Mouse (Mus musculus): ENCODE data around the gene Atrnl1. TPM values are rescaled to one million over a fixed set of nuclear protein-coding genes. Genes with fewer than 3 reads are reported as not detected.

Gene Atrnl1
- polyA plus RNA-seq, 1 experiment = 12.3 TPM

GRCm38 (mm10) chr19:57926164-57926860, 315.5 kb downstream of the Atrnl1 start:
- Histone ChIP-seq H3K9ac (ENCODE audit: low read depth, poor library complexity, severe bottlenecking) (no peak overlapping the region), H3K4me1 (ENCODE audit: control insufficient read depth, insufficient read depth, low read length) (no peaks in the 10 kb centered on the region), H3K4me3 (ENCODE audit: low read depth, low read length) (no peak overlapping the region), H3K36me3 (ENCODE audit: control insufficient read depth, insufficient read depth, low read length, poor library complexity, severe bottlenecking) (no peaks in the 10 kb centered on the region), H3K27ac (ENCODE audit: insufficient read depth, low read length) (no peak overlapping the region), H3K27me3 (ENCODE audit: control insufficient read depth, insufficient read depth, low read length, poor library complexity, severe bottlenecking) (no peaks in the 10 kb centered on the region), H3K9me3 (replicated peaks; ENCODE audit: control insufficient read depth, insufficient read depth, low read length, poor library complexity, severe bottlenecking) (no peaks in the 10 kb centered on the region)
- TF ChIP-seq CTCF (IDR thresholded peaks at IDR 0.05; ENCODE audit: low read depth, low read length) = no peak
- TF ChIP-seq EP300 (IDR thresholded peaks at IDR 0.05; ENCODE audit: insufficient read depth, low read depth, low read length) = no peak
- TF ChIP-seq POLR2A (IDR thresholded peaks at IDR 0.05; ENCODE audit: insufficient read depth, low read length) = no peak

- Histone ChIP-seq H3K9ac (ENCODE audit: low read depth, poor library complexity, severe bottlenecking) (no peak overlapping the region), H3K9me3 (replicated peaks; ENCODE audit: control insufficient read depth, insufficient read depth, low read length, poor library complexity, severe bottlenecking) (no peaks in the 10 kb centered on the region), H3K4me3 (ENCODE audit: low read depth, low read length) (no peak overlapping the region), H3K27me3 (ENCODE audit: control insufficient read depth, insufficient read depth, low read length, poor library complexity, severe bottlenecking) (no peaks in the 10 kb centered on the region), H3K27ac (ENCODE audit: insufficient read depth, low read length) (no peak overlapping the region), H3K36me3 (ENCODE audit: control insufficient read depth, insufficient read depth, low read length, poor library complexity, severe bottlenecking) (no peaks in the 10 kb centered on the region), H3K4me1 (ENCODE audit: control insufficient read depth, insufficient read depth, low read length) (no peaks in the 10 kb centered on the region)
- TF ChIP-seq EP300 (IDR thresholded peaks at IDR 0.05; ENCODE audit: insufficient read depth, low read depth, low read length) = no peak
These were observed 316.2 kb downstream of the Atrnl1 start for GRCm38 (mm10) chr19:57926941-57927471.

- no peaks in the 10 kb centered on the region for H3K4me1 ChIP-seq (ENCODE audit: control insufficient read depth, insufficient read depth, low read length)
- no peak overlapping the region for H3K27ac ChIP-seq (ENCODE audit: insufficient read depth, low read length)
- H3K9me3 ChIP-seq (replicated peaks; ENCODE audit: control insufficient read depth, insufficient read depth, low read length, poor library complexity, severe bottlenecking) = no peaks in the 10 kb centered on the region
- H3K36me3 ChIP-seq (ENCODE audit: control insufficient read depth, insufficient read depth, low read length, poor library complexity, severe bottlenecking) = no peaks in the 10 kb centered on the region
- H3K9ac ChIP-seq (ENCODE audit: low read depth, poor library complexity, severe bottlenecking) = no peak overlapping the region
- H3K4me3 ChIP-seq (ENCODE audit: low read depth, low read length) = no peak overlapping the region
- no peaks in the 10 kb centered on the region for H3K27me3 ChIP-seq (ENCODE audit: control insufficient read depth, insufficient read depth, low read length, poor library complexity, severe bottlenecking)
- TF ChIP-seq CTCF (IDR thresholded peaks at IDR 0.05; ENCODE audit: low read depth, low read length) (no peak), EP300 (IDR thresholded peaks at IDR 0.05; ENCODE audit: insufficient read depth, low read depth, low read length) (no peak), POLR2A (IDR thresholded peaks at IDR 0.05; ENCODE audit: insufficient read depth, low read length) (no peak)
These were observed 317.0 kb downstream of the Atrnl1 start for GRCm38 (mm10) chr19:57927566-57928523.

- no peak overlapping the region for H3K4me3 ChIP-seq (ENCODE audit: low read depth, low read length)
These were observed 320.8 kb downstream of the Atrnl1 start for GRCm38 (mm10) chr19:57931626-57932025.

GRCm38 (mm10) chr19:57936865-57937264, 326.0 kb downstream of the Atrnl1 start:
- H3K4me3 ChIP-seq (ENCODE audit: low read depth, low read length) = no peak overlapping the region
- no peaks in the 10 kb centered on the region for H3K36me3 ChIP-seq (ENCODE audit: control insufficient read depth, insufficient read depth, low read length, poor library complexity, severe bottlenecking)
- H3K4me1 ChIP-seq (ENCODE audit: control insufficient read depth, insufficient read depth, low read length) = no peaks in the 10 kb centered on the region
- H3K9ac ChIP-seq (ENCODE audit: low read depth, poor library complexity, severe bottlenecking) = no peak overlapping the region
- H3K9me3 ChIP-seq (replicated peaks; ENCODE audit: control insufficient read depth, insufficient read depth, low read length, poor library complexity, severe bottlenecking) = no peaks in the 10 kb centered on the region
- H3K27ac ChIP-seq (ENCODE audit: insufficient read depth, low read length) = no peak overlapping the region
- TF ChIP-seq POLR2A (IDR thresholded peaks at IDR 0.05; ENCODE audit: insufficient read depth, low read length) = no peak
- no peak for TF ChIP-seq CTCF (IDR thresholded peaks at IDR 0.05; ENCODE audit: low read depth, low read length)
- no peak for TF ChIP-seq EP300 (IDR thresholded peaks at IDR 0.05; ENCODE audit: insufficient read depth, low read depth, low read length)
- no peaks in the 10 kb centered on the region for H3K27me3 ChIP-seq (ENCODE audit: control insufficient read depth, insufficient read depth, low read length, poor library complexity, severe bottlenecking)

More at GRCm38 (mm10) chr19:57931626-57932025, 320.8 kb downstream of the Atrnl1 start:
- Histone ChIP-seq H3K27ac (ENCODE audit: insufficient read depth, low read length) (no peak overlapping the region), H3K27me3 (ENCODE audit: control insufficient read depth, insufficient read depth, low read length, poor library complexity, severe bottlenecking) (no peaks in the 10 kb centered on the region), H3K9me3 (replicated peaks; ENCODE audit: control insufficient read depth, insufficient read depth, low read length, poor library complexity, severe bottlenecking) (no peaks in the 10 kb centered on the region), H3K4me1 (ENCODE audit: control insufficient read depth, insufficient read depth, low read length) (no peaks in the 10 kb centered on the region), H3K9ac (ENCODE audit: low read depth, poor library complexity, severe bottlenecking) (no peak overlapping the region), H3K36me3 (ENCODE audit: control insufficient read depth, insufficient read depth, low read length, poor library complexity, severe bottlenecking) (no peaks in the 10 kb centered on the region)
- TF ChIP-seq EP300 (IDR thresholded peaks at IDR 0.05; ENCODE audit: insufficient read depth, low read depth, low read length) = no peak
- TF ChIP-seq CTCF (IDR thresholded peaks at IDR 0.05; ENCODE audit: low read depth, low read length) = no peak
- TF ChIP-seq POLR2A (IDR thresholded peaks at IDR 0.05; ENCODE audit: insufficient read depth, low read length) = no peak
